Mouse (Mus musculus): ENCODE measurements around the gene Dnaaf1. TPM values are rescaled to one million over a fixed set of nuclear protein-coding genes. Genes with fewer than 3 reads are reported as not detected.

Gene Dnaaf1
- not detected for total RNA-seq (2023)

DNA sequence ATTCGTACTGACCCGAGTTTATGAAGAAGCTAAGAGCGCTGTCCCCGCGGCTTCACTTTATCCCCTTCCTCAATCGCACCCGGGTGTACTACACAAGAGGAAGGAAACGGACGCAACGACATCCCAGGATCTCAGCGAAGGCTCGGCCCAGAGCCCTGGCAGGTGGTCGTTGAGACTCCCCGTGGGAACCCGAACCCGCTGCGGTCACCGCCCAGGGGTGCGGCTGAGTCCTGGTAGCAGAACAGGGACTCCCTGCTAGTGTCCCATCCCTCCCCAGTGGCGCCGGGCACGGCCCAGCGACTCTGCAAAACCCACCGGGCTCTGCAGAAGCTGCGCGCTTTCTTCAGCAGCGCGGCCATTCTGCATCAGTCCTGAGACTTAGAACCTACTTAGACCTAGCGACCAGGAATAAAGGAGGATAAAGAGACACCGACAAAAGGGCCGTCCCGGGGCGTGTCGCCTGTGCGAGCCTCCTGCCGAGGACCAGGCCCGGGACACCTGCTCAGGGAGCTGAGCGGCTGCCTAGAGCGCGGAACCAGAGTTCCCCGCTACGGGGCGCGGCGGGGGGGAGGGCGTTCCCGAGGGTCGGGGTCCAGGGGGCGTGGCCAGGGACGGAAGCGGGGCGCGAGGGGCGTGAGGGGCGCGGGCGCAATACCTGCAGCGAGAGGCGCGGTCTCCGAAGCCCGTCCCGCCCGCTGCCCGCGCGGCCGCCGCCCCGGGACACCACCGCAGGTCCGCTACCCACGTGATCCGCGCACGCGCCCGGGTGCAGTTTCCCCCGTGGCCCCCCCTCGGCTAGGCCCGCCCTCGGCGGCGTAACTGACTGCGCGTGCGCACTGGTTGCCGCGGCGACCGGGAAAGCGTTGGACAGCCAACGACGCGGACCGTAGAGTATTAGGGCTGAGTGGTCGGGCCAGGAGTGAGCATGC lies at the start of gene Dnaaf1, which contains the start of gene Hsdl1:
Dnaaf1 (plus strand) TSS at position 799 of the 929 bp plus-strand sequence.
Hsdl1 (minus strand) TSS at position 747 of the 929 bp plus-strand sequence.

GRCm38 (mm10) chr8:119558603-119559401 lies 16.2 kb upstream of the Dnaaf1 start, which contains the start of gene Mbtps1:
TSS of gene Mbtps1 (minus strand) at chr8:119558735.

GRCm38 (mm10) chr8:119604996-119605395 lies 30.0 kb downstream of the Dnaaf1 start, which contains the start of gene Taf1c:
TSS of gene Taf1c (minus strand) at chr8:119605222.

GRCm38 (mm10) chr8:119612471-119612870 lies 37.4 kb downstream of the Dnaaf1 start, which contains the start of gene Adad2:
TSS of gene Adad2 (plus strand) at chr8:119612747.

GRCm38 (mm10) chr8:119635378-119635777 lies 60.3 kb downstream of the Dnaaf1 start, which contains the start of gene Kcng4:
TSS of gene Kcng4 (minus strand) at chr8:119635680.

Other genes starting within 250 kb of the Dnaaf1 start
- gene Hsbp1, start 230.7 kb upstream of the Dnaaf1 start, total RNA-seq (2023), result 67.8 TPM
- gene Mlycd, start 180.4 kb upstream of the Dnaaf1 start, total RNA-seq (2023), result 12.2 TPM
- gene Osgin1, start 141.1 kb upstream of the Dnaaf1 start, total RNA-seq (2023), result 7.7 TPM
- gene Necab2, start 128.5 kb upstream of the Dnaaf1 start, total RNA-seq (2023), result not detected
- gene Slc38a8, start 73.5 kb upstream of the Dnaaf1 start, total RNA-seq (2023), result 1.4 TPM
- 199 TPM for gene Mbtps1, start 16.5 kb upstream of the Dnaaf1 start, total RNA-seq (2023)
- gene Hsdl1, start 52 bp upstream of the Dnaaf1 start, total RNA-seq (2023), result 65.4 TPM
- gene Taf1c, start 30.0 kb downstream of the Dnaaf1 start, total RNA-seq (2023), result 21.8 TPM
- gene Adad2, start 37.5 kb downstream of the Dnaaf1 start, total RNA-seq (2023), result not detected
- not detected for gene Kcng4, start 60.4 kb downstream of the Dnaaf1 start, total RNA-seq (2023)
- not detected for gene Wfdc1, start 91.1 kb downstream of the Dnaaf1 start, total RNA-seq (2023)
- not detected for gene Atp2c2, start 124.8 kb downstream of the Dnaaf1 start, total RNA-seq (2023)
- 3.6 TPM for gene Tldc1, start 203.2 kb downstream of the Dnaaf1 start, total RNA-seq (2023)